Mouse (Mus musculus) liver, embryonic 14.5 days (tissue): ENCODE results near the gene Nrip1. TPM values are rescaled to one million over a fixed set of nuclear protein-coding genes. Genes with fewer than 3 reads are reported as not detected.
A peak's percentile ranks its signal among the peaks of the same experiment; 100 is the strongest.

Experiments
- ATAC-seq: fragments of 200-750 bp; cut with Nextera tagmentation; 2 replicates; pipeline ENCODE4 v1.8.0; 2017; ENCODE audit warnings: moderate number of reproducible peaks, mild to moderate bottlenecking, moderate library complexity; ENCODE audit not compliant: insufficient read depth
- DNase-seq, 3 experiments: peaks; one replicate each; pipeline ENCODE4 v3.0.0-alpha.2; 2012 to 2013; ENCODE audit warnings: low read depth in 3 of 3, low spot score in 3 of 3
- H3K27ac ChIP-seq: fragments of 300-500 bp; sonication (generic); 2 replicates; pipeline ENCODE4 v1.5.1; 2014; ENCODE audit warnings: moderate library complexity, mild to moderate bottlenecking, control low read depth, inconsistent platforms
- H3K27me3 ChIP-seq: fragments of 300-500 bp; sonication (generic); 2 replicates; pipeline ENCODE4 v1.6.1; 2014; ENCODE audit warnings: mild to moderate bottlenecking, low read length, moderate library complexity; ENCODE audit not compliant: control insufficient read depth, insufficient read depth
- H3K36me3 ChIP-seq: fragments of 300-500 bp; sonication (generic); replicated peaks from 2 replicates; pipeline ENCODE4 v1.6.1; 2014; ENCODE audit warnings: low read depth; ENCODE audit not compliant: control insufficient read depth, insufficient read depth
- H3K4me1 ChIP-seq, 2 experiments: fragments of 200-500 bp in 1 of 2; fragments of 300-500 bp in 1 of 2; sonication (generic) in 1 of 2; replicated peaks; 2 replicates each; pipeline ENCODE4 v1.6.1; 2012 to 2014; ENCODE audit warnings: antibody characterized with exemption in 1 of 2, inconsistent platforms in 1 of 2, low read length in 1 of 2; ENCODE audit not compliant: control insufficient read depth in 2 of 2, insufficient read depth in 2 of 2
- H3K4me2 ChIP-seq: fragments of 300-500 bp; sonication (generic); 2 replicates; pipeline ENCODE4 v1.6.1; 2014; ENCODE audit warnings: low read depth, mild to moderate bottlenecking, control low read depth, moderate library complexity
- H3K4me3 ChIP-seq, 2 experiments: fragments of 200-500 bp in 1 of 2; fragments of 300-500 bp in 1 of 2; sonication (generic) in 1 of 2; 2 replicates each; pipeline ENCODE4 v1.5.1; 2012 to 2014; ENCODE audit warnings: low read depth in 2 of 2, low read length in 2 of 2, mild to moderate bottlenecking in 2 of 2, control low read depth in 1 of 2, inconsistent platforms in 1 of 2, moderate library complexity in 1 of 2; ENCODE audit not compliant: insufficient read depth in 1 of 2
- H3K9ac ChIP-seq: fragments of 300-500 bp; sonication (generic); replicated peaks from 2 replicates; pipeline ENCODE4 v1.6.1; 2014; ENCODE audit warnings: mild to moderate bottlenecking, control low read depth, moderate library complexity
- H3K9me3 ChIP-seq: fragments of 300-500 bp; sonication (generic); 2 replicates; pipeline ENCODE4 v1.6.1; 2016; ENCODE audit warnings: low read length, mixed read lengths; ENCODE audit not compliant: control insufficient read depth
- CTCF ChIP-seq: IDR thresholded peaks from 2 replicates; pipeline ENCODE4 v1.5.1; 2016; ENCODE audit warnings: antibody characterized with exemption, low read depth, control low read depth
- EP300 ChIP-seq: IDR thresholded peaks from 2 replicates; pipeline ENCODE4 v1.6.1; 2016; ENCODE audit warnings: antibody characterized with exemption, low read depth
- WGBS: fragments of 180-500 bp; shearing (Covaris S2); extraction: QIAGEN DNeasy Blood & Tissue Kit; methylation state at CpG from one replicate; pipeline ENCODE4 v1.1.7; 2014; ENCODE audit not compliant: insufficient replicate concordance; 5-methylcytosine and 5-hydroxymethylcytosine counted together
- polyA plus RNA-seq, 2 experiments: library from polyadenylated mRNA; depleted of rRNA in 1 of 2; stranded (reverse) in 1 of 2; unstranded in 1 of 2; fragments of >200 nt; fragmentation: Nextera tagmentation in 1 of 2; extraction: Ambion mirVana in 1 of 2; gene quantifications; 2 replicates each; pipeline versions ENCODE4 v1.2.1 to v1.2.3; 2012 to 2014

Gene Nrip1
- polyA plus RNA-seq, 2 experiments = 3.5 to 11.7 TPM

- H3K4me2 ChIP-seq = no peak overlapping the region
- WGBS = 76% methylated on average over 3 of the region's 3 CpGs
- H3K4me1 ChIP-seq = peaks cover 56 to 59% of the 10 kb centered on the region in 2 experiments
- no peak overlapping the region for H3K4me3 ChIP-seq
- no peaks in the 10 kb centered on the region for H3K27me3 ChIP-seq
- H3K9ac ChIP-seq = no peak overlapping the region
- no peak for DNase-seq
- no peaks in the 10 kb centered on the region for H3K9me3 ChIP-seq
- peak overlapping the region; percentile 10 for H3K27ac ChIP-seq
- H3K36me3 ChIP-seq = peaks cover 3% of the 10 kb centered on the region; the same call in 1 of the 2 replicates
- no peak for ATAC-seq
- TF ChIP-seq CTCF = no peak
- TF ChIP-seq EP300 = no peak
These were observed 48.3 kb downstream of the Nrip1 start for GRCm38 (mm10) chr16:76325315-76325710.

- WGBS = 67% methylated on average over 3 of the region's 4 CpGs
- no peak overlapping the region for H3K4me2 ChIP-seq
- peak overlapping the region; percentile 61 for H3K27ac ChIP-seq
- H3K9me3 ChIP-seq = no peaks in the 10 kb centered on the region
- TF ChIP-seq CTCF = no peak
- TF ChIP-seq EP300 = no peak
- peak overlapping the region; percentile 31; the same call in 1 of the 2 replicates for H3K9ac ChIP-seq
- peaks cover 61 to 65% of the 10 kb centered on the region in 2 experiments for H3K4me1 ChIP-seq
- H3K27me3 ChIP-seq = no peaks in the 10 kb centered on the region
- ATAC-seq (no peak), DNase-seq (no peak)
- peaks cover 3% of the 10 kb centered on the region; the same call in 1 of the 2 replicates for H3K36me3 ChIP-seq
- H3K4me3 ChIP-seq = no peak overlapping the region
These were observed 49.0 kb downstream of the Nrip1 start for GRCm38 (mm10) chr16:76324411-76325314.

GRCm38 (mm10) chr16:76323594-76324307, 49.9 kb downstream of the Nrip1 start:
- peak overlapping the region; percentile 73 for H3K9ac ChIP-seq
- WGBS = 13% methylated on average over 4 of the region's 4 CpGs

GRCm38 (mm10) chr16:76323141-76323540, 50.5 kb downstream of the Nrip1 start:
- ATAC-seq (peak; percentile 76), DNase-seq (no peak)
- Histone ChIP-seq H3K4me1 (peaks cover 74 to 77% of the 10 kb centered on the region in 2 experiments), H3K36me3 (peaks cover 3% of the 10 kb centered on the region; the same call in 1 of the 2 replicates), H3K4me3 (peak overlapping the region; percentile 48 to 51), H3K9me3 (no peaks in the 10 kb centered on the region), H3K9ac (peak overlapping the region; percentile 73), H3K27me3 (no peaks in the 10 kb centered on the region), H3K27ac (peak overlapping the region; percentile 94), H3K4me2 (peak overlapping the region; percentile 84)
- TF ChIP-seq CTCF = no peak
- no peak for TF ChIP-seq EP300
- WGBS = 46% methylated on average over 2 of the region's 2 CpGs

More at GRCm38 (mm10) chr16:76323594-76324307, 49.9 kb downstream of the Nrip1 start:
- Histone ChIP-seq H3K27me3 (no peaks in the 10 kb centered on the region), H3K4me2 (peak overlapping the region; percentile 84), H3K9me3 (no peaks in the 10 kb centered on the region), H3K36me3 (peaks cover 3% of the 10 kb centered on the region; the same call in 1 of the 2 replicates), H3K27ac (peak overlapping the region; percentile 94), H3K4me1 (peaks cover 68 to 71% of the 10 kb centered on the region in 2 experiments), H3K4me3 (peak overlapping the region; percentile 48 to 51)
- peak; percentile 95 for TF ChIP-seq EP300
- no peak for TF ChIP-seq CTCF
- DNase-seq (peak; percentile 86 to 88 (median 87)), ATAC-seq (peak; percentile 98)
